Mouse (Mus musculus): ENCODE data around the gene Mmp28. TPM values are rescaled to one million over a fixed set of nuclear protein-coding genes. Genes with fewer than 3 reads are reported as not detected.

The Mmp28 gene
- polyA plus RNA-seq, 1 experiment, result 10.2 TPM

GRCm38 (mm10) chr11:83443824-83444223 lies 19.0 kb downstream of the Mmp28 start:
- Histone ChIP-seq H3K4me3 (no peak overlapping the region), H3K36me3 (ENCODE audit: control insufficient read depth, insufficient read depth) (no peaks in the 10 kb centered on the region), H3K4me2 (ENCODE audit: low read depth) (no peak overlapping the region), H3K27me3 (ENCODE audit: control insufficient read depth, insufficient read depth, insufficient read length) (no peaks in the 10 kb centered on the region), H3ac (ENCODE audit: control insufficient read depth, insufficient read length) (no peak overlapping the region), H3K79me2 (ENCODE audit: control insufficient read depth, insufficient read depth) (no peaks in the 10 kb centered on the region)
- TF ChIP-seq TCF3 (IDR thresholded peaks at IDR 0.05; ENCODE audit: insufficient read length, low read depth) (no peak), USF1 (IDR thresholded peaks at IDR 0.05; ENCODE audit: low read depth) (no peak), POLR2AphosphoS2 (IDR thresholded peaks at IDR 0.05; ENCODE audit: insufficient read length, low read depth) (no peak), E2F4 (IDR thresholded peaks at IDR 0.05; ENCODE audit: insufficient read depth) (no peak), SRF (IDR thresholded peaks at IDR 0.05; ENCODE audit: control insufficient read depth, insufficient read length, low read depth) (no peak), MYOG (IDR thresholded peaks at IDR 0.05; ENCODE audit: control insufficient read depth in 1 of 3, insufficient read depth in 1 of 3, insufficient read length in 2 of 3, low read depth in 2 of 3) (no peak), REST (IDR thresholded peaks at IDR 0.05; ENCODE audit: insufficient read depth, insufficient read length) (no peak), POLR2A (IDR thresholded peaks at IDR 0.05; ENCODE audit: insufficient read length, low read depth) (no peak)

GRCm38 (mm10) chr11:83442596-83443267 lies 20.1 kb downstream of the Mmp28 start:
- Histone ChIP-seq H3K36me3 (ENCODE audit: control insufficient read depth, insufficient read depth) (no peaks in the 10 kb centered on the region), H3ac (ENCODE audit: control insufficient read depth, insufficient read length) (no peak overlapping the region), H3K4me3 (no peak overlapping the region), H3K27me3 (ENCODE audit: control insufficient read depth, insufficient read depth, insufficient read length) (no peaks in the 10 kb centered on the region), H3K79me2 (ENCODE audit: control insufficient read depth, insufficient read depth) (no peaks in the 10 kb centered on the region), H3K4me2 (ENCODE audit: low read depth) (no peak overlapping the region)
- no peak for TF ChIP-seq MYOG (IDR thresholded peaks at IDR 0.05; ENCODE audit: control insufficient read depth in 1 of 3, insufficient read depth in 1 of 3, insufficient read length in 2 of 3, low read depth in 2 of 3)
- no peak for TF ChIP-seq TCF12 (IDR thresholded peaks at IDR 0.05; ENCODE audit: insufficient read depth, poor library complexity, severe bottlenecking)
- TF ChIP-seq POLR2AphosphoS2 (IDR thresholded peaks at IDR 0.05; ENCODE audit: insufficient read length, low read depth), result peak; percentile 45

GRCm38 (mm10) chr11:83441235-83441634 lies 21.6 kb downstream of the Mmp28 start:
- TF ChIP-seq E2F4 (IDR thresholded peaks at IDR 0.05; ENCODE audit: insufficient read depth), result no peak
- no peak for TF ChIP-seq TCF3 (IDR thresholded peaks at IDR 0.05; ENCODE audit: insufficient read length, low read depth)
- TF ChIP-seq POLR2AphosphoS2 (IDR thresholded peaks at IDR 0.05; ENCODE audit: insufficient read length, low read depth), result no peak
- TF ChIP-seq CEBPB (IDR thresholded peaks at IDR 0.05; ENCODE audit: insufficient read depth, poor library complexity, severe bottlenecking), result no peak
- no peak for TF ChIP-seq MYOG (IDR thresholded peaks at IDR 0.05; ENCODE audit: control insufficient read depth in 1 of 3, insufficient read depth in 1 of 3, insufficient read length in 2 of 3, low read depth in 2 of 3)
- TF ChIP-seq SRF (IDR thresholded peaks at IDR 0.05; ENCODE audit: control insufficient read depth, insufficient read length, low read depth), result no peak
- no peak for TF ChIP-seq MYOD1 (IDR thresholded peaks at IDR 0.05; ENCODE audit: control insufficient read depth in 1 of 3, insufficient read length in 2 of 3, low read depth in 2 of 3)
- no peak for TF ChIP-seq REST (IDR thresholded peaks at IDR 0.05; ENCODE audit: insufficient read depth, insufficient read length)
- no peak for TF ChIP-seq POLR2A (IDR thresholded peaks at IDR 0.05; ENCODE audit: insufficient read length, low read depth)
- TF ChIP-seq TCF12 (IDR thresholded peaks at IDR 0.05; ENCODE audit: insufficient read depth, poor library complexity, severe bottlenecking), result no peak
- TF ChIP-seq USF1 (IDR thresholded peaks at IDR 0.05; ENCODE audit: low read depth), result no peak
- no peak for TF ChIP-seq MAX (IDR thresholded peaks at IDR 0.05; ENCODE audit: low read depth)
- H3K79me2 ChIP-seq (ENCODE audit: control insufficient read depth, insufficient read depth), result no peaks in the 10 kb centered on the region
- no peak overlapping the region for H3ac ChIP-seq (ENCODE audit: control insufficient read depth, insufficient read length)
- peak overlapping the region; percentile 90 for H3K4me2 ChIP-seq (ENCODE audit: low read depth)
- H3K27me3 ChIP-seq (ENCODE audit: control insufficient read depth, insufficient read depth, insufficient read length), result no peaks in the 10 kb centered on the region
- no peaks in the 10 kb centered on the region for H3K36me3 ChIP-seq (ENCODE audit: control insufficient read depth, insufficient read depth)
- peak overlapping the region; percentile 26 for H3K4me3 ChIP-seq

GRCm38 (mm10) chr11:83440081-83441064 lies 22.5 kb downstream of the Mmp28 start:
- no peaks in the 10 kb centered on the region for H3K27me3 ChIP-seq (ENCODE audit: control insufficient read depth, insufficient read depth, insufficient read length)
- H3K36me3 ChIP-seq (ENCODE audit: control insufficient read depth, insufficient read depth), result no peaks in the 10 kb centered on the region
- no peak overlapping the region for H3ac ChIP-seq (ENCODE audit: control insufficient read depth, insufficient read length)
- H3K4me2 ChIP-seq (ENCODE audit: low read depth), result peak overlapping the region; percentile 90
- H3K4me3 ChIP-seq, result peak overlapping the region; percentile 26
- H3K79me2 ChIP-seq (ENCODE audit: control insufficient read depth, insufficient read depth), result no peaks in the 10 kb centered on the region
- TF ChIP-seq SRF (IDR thresholded peaks at IDR 0.05; ENCODE audit: control insufficient read depth, insufficient read length, low read depth), result no peak
- peak; percentile 21 for TF ChIP-seq POLR2A (IDR thresholded peaks at IDR 0.05; ENCODE audit: insufficient read length, low read depth)
- TF ChIP-seq TCF3 (IDR thresholded peaks at IDR 0.05; ENCODE audit: insufficient read length, low read depth), result no peak
- peak in 1 of 3 experiments; percentile 3 for TF ChIP-seq MYOG (IDR thresholded peaks at IDR 0.05; ENCODE audit: control insufficient read depth in 1 of 3, insufficient read depth in 1 of 3, insufficient read length in 2 of 3, low read depth in 2 of 3)
- no peak for TF ChIP-seq MAX (IDR thresholded peaks at IDR 0.05; ENCODE audit: low read depth)
- no peak for TF ChIP-seq CEBPB (IDR thresholded peaks at IDR 0.05; ENCODE audit: insufficient read depth, poor library complexity, severe bottlenecking)
- TF ChIP-seq REST (IDR thresholded peaks at IDR 0.05; ENCODE audit: insufficient read depth, insufficient read length), result peak; percentile 3
- no peak for TF ChIP-seq E2F4 (IDR thresholded peaks at IDR 0.05; ENCODE audit: insufficient read depth)
- TF ChIP-seq POLR2AphosphoS2 (IDR thresholded peaks at IDR 0.05; ENCODE audit: insufficient read length, low read depth), result peak; percentile 89
- TF ChIP-seq USF1 (IDR thresholded peaks at IDR 0.05; ENCODE audit: low read depth), result no peak
- peak in 1 of 3 experiments; percentile 29 for TF ChIP-seq MYOD1 (IDR thresholded peaks at IDR 0.05; ENCODE audit: control insufficient read depth in 1 of 3, insufficient read length in 2 of 3, low read depth in 2 of 3)
- no peak for TF ChIP-seq TCF12 (IDR thresholded peaks at IDR 0.05; ENCODE audit: insufficient read depth, poor library complexity, severe bottlenecking)
